Mouse (Mus musculus) stomach, embryonic 14.5 days (tissue): ENCODE results near the gene Myo3b. TPM values are rescaled to one million over a fixed set of nuclear protein-coding genes. Genes with fewer than 3 reads are reported as not detected.

Experiments used
- ATAC-seq: fragments of 200-750 bp; cut with Nextera tagmentation; 2 replicates; pipeline ENCODE4 v1.8.0; 2017; ENCODE audit warnings: low read depth, moderate TSS enrichment; ENCODE audit not compliant: insufficient number of reproducible peaks, insufficient read depth, low FRiP score
- H3K27ac ChIP-seq: fragments of 300-500 bp; sonication (generic); 2 replicates; pipeline ENCODE4 v1.5.1; 2014; ENCODE audit warnings: mild to moderate bottlenecking, low read length, moderate library complexity, mixed read lengths
- H3K27me3 ChIP-seq: fragments of 300-500 bp; sonication (generic); 2 replicates; pipeline ENCODE4 v1.6.1; 2014; ENCODE audit warnings: low read length, control low read depth, mixed read lengths; ENCODE audit not compliant: control insufficient read depth, insufficient read depth
- H3K36me3 ChIP-seq: fragments of 300-500 bp; sonication (generic); 2 replicates; pipeline ENCODE4 v1.6.1; 2014; ENCODE audit warnings: mild to moderate bottlenecking, control low read depth, low read length, moderate library complexity, mixed read lengths; ENCODE audit not compliant: control insufficient read depth, insufficient read depth
- H3K4me1 ChIP-seq: fragments of 300-500 bp; sonication (generic); 2 replicates; pipeline ENCODE4 v1.6.1; 2014; ENCODE audit warnings: low read length, control low read depth, mixed read lengths; ENCODE audit not compliant: control insufficient read depth, insufficient read depth
- H3K4me2 ChIP-seq: fragments of 300-500 bp; sonication (generic); replicated peaks from 2 replicates; pipeline ENCODE4 v1.6.1; 2014; ENCODE audit warnings: low read depth, low read length, control low read depth
- H3K4me3 ChIP-seq: fragments of 300-500 bp; sonication (generic); 2 replicates; pipeline ENCODE4 v1.5.1; 2014; ENCODE audit warnings: low read depth, low read length, control low read depth
- H3K9ac ChIP-seq: fragments of 300-500 bp; sonication (generic); replicated peaks from 2 replicates; pipeline ENCODE4 v1.6.1; 2014; ENCODE audit warnings: low read depth, mild to moderate bottlenecking, control low read depth, low read length, moderate library complexity, mixed read lengths
- H3K9me3 ChIP-seq: fragments of 300-500 bp; sonication (generic); 2 replicates; pipeline ENCODE4 v1.6.1; 2016; ENCODE audit warnings: low read depth, low read length, control low read depth; ENCODE audit not compliant: control insufficient read depth
- WGBS: fragments of 180-500 bp; shearing (Covaris S2); extraction: QIAGEN DNeasy Blood & Tissue Kit; methylation state at CpG from one replicate; pipeline ENCODE4 v1.1.7; 2014; 5-methylcytosine and 5-hydroxymethylcytosine counted together
- polyA plus RNA-seq: library from polyadenylated mRNA; unstranded; fragments of >200 nt; fragmentation: Nextera tagmentation; extraction: Ambion mirVana; gene quantifications from 2 replicates; pipeline ENCODE4 v1.2.1, GENCODE M21; 2014

The Myo3b gene
- polyA plus RNA-seq, 1 experiment from 2014 or later, result 0.43 TPM

DNA sequence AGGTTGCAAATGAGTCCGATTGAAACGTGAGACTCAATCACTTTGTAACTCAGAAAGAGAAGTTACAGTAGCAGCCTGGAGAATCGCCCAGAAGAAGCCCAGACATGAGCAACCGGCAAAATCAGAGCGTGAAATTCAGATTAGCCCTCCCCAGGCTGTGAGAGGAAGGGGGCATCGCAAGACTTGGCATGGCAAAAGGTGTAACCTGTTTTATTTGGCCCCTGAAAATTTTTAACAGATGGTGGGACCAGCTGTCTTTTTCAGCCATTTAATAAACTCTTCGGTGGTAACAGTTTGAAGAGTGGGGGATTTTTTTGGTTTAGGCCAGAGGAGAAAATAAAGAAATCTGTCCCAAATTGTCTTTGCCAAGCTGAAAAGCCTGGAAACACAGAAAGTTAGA, 405.2 kb downstream of the Myo3b start:
- Histone ChIP-seq H3K4me1 (peaks cover 7% of the 10 kb centered on the region), H3K9me3 (no peaks in the 10 kb centered on the region), H3K4me2 (peak overlapping the region; percentile 12; the same call in 1 of the 2 replicates), H3K4me3 (no peak overlapping the region), H3K36me3 (no peaks in the 10 kb centered on the region), H3K9ac (no peak overlapping the region), H3K27me3 (no peaks in the 10 kb centered on the region), H3K27ac (no peak overlapping the region)
- no peak for ATAC-seq
- 8% methylated on average over 7 of the region's 7 CpGs for WGBS

DNA sequence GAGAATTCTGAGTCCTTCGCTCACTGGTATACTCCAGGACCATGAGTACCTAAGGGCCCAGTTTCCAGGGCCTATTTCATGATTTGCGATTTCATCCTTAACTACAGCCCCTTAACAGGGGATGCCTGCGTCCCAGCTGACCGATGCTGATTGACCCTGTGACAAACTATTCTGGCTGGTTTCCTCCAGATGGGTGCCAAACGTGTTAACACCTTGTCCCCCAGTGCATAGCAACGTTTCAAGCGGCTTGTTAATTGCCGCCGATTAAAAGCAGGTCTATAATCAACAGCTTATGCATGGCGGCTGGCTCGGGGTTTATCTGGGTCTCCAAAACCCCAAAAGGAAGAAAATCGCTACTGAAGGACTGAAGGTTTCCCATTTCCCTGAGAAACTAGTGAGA, 417.3 kb downstream of the Myo3b start:
- Histone ChIP-seq H3K4me3 (peak overlapping the region; percentile 19; the same call in 1 of the 2 replicates), H3K9ac (no peak overlapping the region), H3K4me2 (peak overlapping the region; percentile 42), H3K27me3 (no peaks in the 10 kb centered on the region), H3K27ac (no peak overlapping the region), H3K9me3 (no peaks in the 10 kb centered on the region), H3K36me3 (no peaks in the 10 kb centered on the region), H3K4me1 (no peaks in the 10 kb centered on the region)
- 12% methylated on average over 12 of the region's 12 CpGs for WGBS
- no peak for ATAC-seq

DNA sequence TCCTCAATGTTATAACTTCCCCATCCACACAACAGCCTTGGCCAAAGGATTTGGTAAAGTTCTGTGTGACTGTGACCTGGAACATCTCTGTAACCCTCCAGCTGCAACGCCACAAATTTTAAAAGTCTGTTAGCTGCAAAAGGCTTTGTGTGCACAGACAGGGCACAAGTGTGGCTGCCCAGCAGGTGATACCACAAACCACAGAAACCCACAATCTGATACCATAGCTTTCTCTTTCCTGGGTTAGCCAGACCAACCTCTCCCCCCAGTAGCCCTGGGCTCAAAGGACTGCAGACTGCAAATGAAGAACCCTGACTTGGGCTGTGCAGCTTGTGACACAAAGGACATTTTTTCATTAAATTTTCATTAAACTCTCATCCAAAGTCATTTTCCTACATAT, 424.7 kb downstream of the Myo3b start:
- Histone ChIP-seq H3K4me1 (no peaks in the 10 kb centered on the region), H3K9ac (no peak overlapping the region), H3K9me3 (no peaks in the 10 kb centered on the region), H3K4me3 (no peak overlapping the region), H3K36me3 (no peaks in the 10 kb centered on the region), H3K4me2 (no peak overlapping the region), H3K27ac (no peak overlapping the region), H3K27me3 (no peaks in the 10 kb centered on the region)
- ATAC-seq, result no peak
- 86% methylated on average over 1 of the region's 1 CpGs for WGBS

DNA sequence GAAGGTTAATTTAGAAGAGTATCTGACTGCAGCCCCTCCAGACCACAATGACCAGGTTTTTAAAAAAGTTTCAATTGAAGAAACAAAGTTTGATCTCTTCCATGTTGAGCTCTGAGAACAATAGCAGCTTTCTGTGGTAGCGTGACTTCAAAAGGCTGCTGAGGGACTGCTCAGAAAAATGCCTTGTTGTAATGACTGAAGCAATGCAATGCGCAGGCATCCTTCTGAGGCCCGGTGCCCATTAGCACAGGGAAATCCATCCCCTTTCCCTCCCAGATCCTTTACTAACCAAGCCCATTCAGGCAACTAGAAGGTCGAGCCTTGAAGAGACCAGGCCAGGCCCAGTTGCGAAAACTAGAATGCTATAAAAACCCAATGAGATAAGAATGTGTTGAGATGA, 432.2 kb downstream of the Myo3b start:
- no peak overlapping the region for H3K27ac ChIP-seq
- no peak overlapping the region for H3K4me2 ChIP-seq
- no peak overlapping the region for H3K4me3 ChIP-seq
- H3K4me1 ChIP-seq, result peaks cover 5% of the 10 kb centered on the region; the same call in 1 of the 2 replicates
- H3K9me3 ChIP-seq, result no peaks in the 10 kb centered on the region
- H3K36me3 ChIP-seq, result no peaks in the 10 kb centered on the region
- no peak for ATAC-seq
- no peak overlapping the region for H3K9ac ChIP-seq
- H3K27me3 ChIP-seq, result peaks cover 21% of the 10 kb centered on the region
- WGBS, result 29% methylated on average over 5 of the region's 5 CpGs

DNA sequence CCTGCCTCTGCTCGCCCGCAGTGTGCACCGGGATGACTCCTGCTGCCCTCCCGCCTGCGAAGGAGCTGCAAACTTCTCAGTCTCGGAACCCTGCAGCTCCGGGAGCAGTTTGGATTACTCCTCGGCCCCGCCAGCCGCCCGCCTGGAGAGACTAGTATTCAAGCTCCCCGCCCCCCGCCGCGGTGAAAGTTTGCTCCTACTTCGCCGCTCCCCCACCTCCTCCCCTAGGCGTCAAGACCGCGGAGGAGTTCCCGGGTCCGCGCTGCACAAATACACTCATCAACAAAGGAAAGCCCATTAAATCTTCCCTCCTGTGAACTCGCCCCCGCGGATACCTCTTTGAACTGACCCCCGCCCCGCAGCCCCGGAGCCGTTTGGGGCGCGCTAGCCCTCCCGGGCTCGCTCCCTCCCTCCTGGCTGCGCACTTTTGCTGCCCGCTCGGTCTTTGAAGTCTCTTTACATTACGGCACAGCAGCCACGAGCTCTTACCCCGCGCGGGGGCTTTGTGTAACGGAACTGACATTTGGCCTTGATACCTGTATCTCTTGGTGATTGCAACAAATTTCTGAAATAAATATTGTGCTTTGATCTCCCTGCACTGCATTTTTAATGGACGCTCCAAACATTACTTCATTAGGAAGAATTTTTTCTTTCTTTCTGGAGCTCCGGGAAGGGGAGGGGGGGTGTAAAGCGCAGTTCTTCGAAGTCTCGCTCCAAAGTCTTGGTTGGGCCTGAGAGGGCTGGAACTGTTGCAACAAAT, 433.1 kb downstream of the Myo3b start:
- peak overlapping the region; percentile 37 for H3K4me3 ChIP-seq
- H3K9me3 ChIP-seq, result no peaks in the 10 kb centered on the region
- H3K27me3 ChIP-seq, result peaks cover 30% of the 10 kb centered on the region
- ATAC-seq, result no peak
- peak overlapping the region; percentile 63 for H3K4me2 ChIP-seq
- WGBS, result 1% methylated on average over 48 of the region's 48 CpGs
- H3K4me1 ChIP-seq, result peaks cover 12% of the 10 kb centered on the region; the same call in 1 of the 2 replicates
- H3K9ac ChIP-seq, result no peak overlapping the region
- no peaks in the 10 kb centered on the region for H3K36me3 ChIP-seq
- no peak overlapping the region for H3K27ac ChIP-seq

Other genes starting within 250 kb of the Myo3b start
- 2.4 and 2.5 TPM in 2 replicates for gene Ccdc173, start 249.6 kb upstream of the Myo3b start, polyA plus RNA-seq
- gene Phospho2, start 249.5 kb upstream of the Myo3b start, polyA plus RNA-seq, result 21.8 and 24.8 TPM in 2 replicates
- gene Klhl23, start 217.2 kb upstream of the Myo3b start, polyA plus RNA-seq, result 42.8 and 47.3 TPM in 2 replicates
- gene Ssb, start 177.6 kb upstream of the Myo3b start, polyA plus RNA-seq, result 316 and 339 TPM in 2 replicates
- gene Mettl5, start 153.5 kb upstream of the Myo3b start, polyA plus RNA-seq, result 41.6 and 44.0 TPM in 2 replicates
- gene Ubr3, start 141.9 kb upstream of the Myo3b start, polyA plus RNA-seq, result 19.6 and 21.6 TPM in 2 replicates